Mouse (Mus musculus): Measurements from ENCODE around the gene Setd7.

The Setd7 gene

DNA sequence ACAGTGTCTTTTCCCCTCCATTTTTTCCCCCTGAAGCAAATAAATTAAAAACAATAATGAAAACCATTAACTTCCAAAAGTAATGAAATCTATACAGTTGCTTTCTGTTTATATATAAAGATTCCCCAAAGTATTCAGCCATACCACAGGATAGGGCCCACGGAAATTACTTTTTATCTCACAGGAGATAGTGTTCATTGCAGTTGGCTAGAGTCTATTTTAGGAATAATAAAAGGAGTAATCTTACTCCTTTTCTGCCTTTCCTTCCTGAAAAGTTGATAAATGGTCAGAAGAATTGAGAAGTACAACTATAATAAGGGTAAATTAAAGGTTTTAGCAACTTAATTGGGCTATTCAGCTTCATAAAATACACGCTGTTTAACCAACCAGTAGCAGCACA lies 92.1 kb downstream of the Setd7 start:
- no peak for DNase-seq (ENCODE audit: low spot score)

All from ovary, postnatal 36 days (tissue).